Mouse (Mus musculus) myocyte (in vitro differentiated cells): ENCODE results near the gene Gsdma. TPM values are rescaled to one million over a fixed set of nuclear protein-coding genes. Genes with fewer than 3 reads are reported as not detected.

Experiments
- H3K27me3 ChIP-seq: one replicate; pipeline ENCODE4 v1.6.1; 2011; ENCODE audit not compliant: control insufficient read depth, insufficient read depth, insufficient read length
- H3K36me3 ChIP-seq: one replicate; pipeline ENCODE4 v1.6.1; 2011; ENCODE audit not compliant: control insufficient read depth, insufficient read depth
- H3K4me2 ChIP-seq: one replicate; pipeline ENCODE4 v1.6.1; 2011; ENCODE audit warnings: low read depth, control low read depth
- H3K4me3 ChIP-seq: one replicate; pipeline ENCODE4 v1.5.1; 2011; ENCODE audit warnings: mild to moderate bottlenecking, control low read depth, moderate library complexity
- H3K79me2 ChIP-seq: one replicate; pipeline ENCODE4 v1.6.1; 2011; ENCODE audit not compliant: control insufficient read depth, insufficient read depth
- H3ac ChIP-seq: one replicate; pipeline ENCODE4 v1.6.1; 2011; ENCODE audit not compliant: control insufficient read depth, insufficient read length
- E2F4 ChIP-seq: IDR thresholded peaks from one replicate; pipeline ENCODE4 v1.6.1; 2011; ENCODE audit warnings: mild to moderate bottlenecking, control low read depth, moderate library complexity; ENCODE audit not compliant: insufficient read depth
- POLR2AphosphoS2 ChIP-seq: IDR thresholded peaks from one replicate; pipeline ENCODE4 v1.6.1; 2011; ENCODE audit warnings: low read depth, control low read depth; ENCODE audit not compliant: insufficient read length
- REST ChIP-seq: IDR thresholded peaks from one replicate; pipeline ENCODE4 v1.6.1; 2011; ENCODE audit warnings: mild to moderate bottlenecking, control low read depth, moderate library complexity; ENCODE audit not compliant: insufficient read depth, insufficient read length
- polyA plus RNA-seq: library from polyadenylated mRNA; unstranded; fragments of >200 nt; fragmentation: generic; extraction: Trizol; gene quantifications from one replicate; pipeline ENCODE4 v1.2.1, GENCODE M21; 2012; ENCODE audit warnings: missing spikeins

Gene Gsdma
- polyA plus RNA-seq, 1 experiment, result 0.04 TPM

- peaks cover 10% of the 10 kb centered on the region for H3K36me3 ChIP-seq
- TF ChIP-seq E2F4 (no peak), POLR2AphosphoS2 (no peak), REST (no peak)
- H3K4me3 ChIP-seq, result no peak overlapping the region
- peaks cover 7% of the 10 kb centered on the region for H3K79me2 ChIP-seq
- H3ac ChIP-seq, result no peak overlapping the region
- H3K27me3 ChIP-seq, result no peaks in the 10 kb centered on the region
- H3K4me2 ChIP-seq, result no peak overlapping the region
These were observed 61.9 kb downstream of the Gsdma start for GRCm38 (mm10) chr11:98725926-98726506.

Other genes starting within 250 kb of the Gsdma start
- gene Mien1, start 225.4 kb upstream of the Gsdma start, polyA plus RNA-seq, result 112 TPM
- not detected for gene Grb7, start 218.0 kb upstream of the Gsdma start, polyA plus RNA-seq
- gene Ikzf3, start 118.3 kb upstream of the Gsdma start, polyA plus RNA-seq, result not detected
- not detected for gene Zpbp2, start 113.3 kb upstream of the Gsdma start, polyA plus RNA-seq
- gene Ormdl3, start 77.0 kb upstream of the Gsdma start, polyA plus RNA-seq, result 43.5 TPM
- not detected for gene Lrrc3c, start 66.1 kb upstream of the Gsdma start, polyA plus RNA-seq
- 0.44 TPM for gene Gm12355, start 38.7 kb upstream of the Gsdma start, polyA plus RNA-seq
- gene Gsdma3, start 38.0 kb upstream of the Gsdma start, polyA plus RNA-seq, result not detected
- not detected for gene Gsdma2, start 17.6 kb upstream of the Gsdma start, polyA plus RNA-seq
- 250 TPM for gene Psmd3, start 18.2 kb downstream of the Gsdma start, polyA plus RNA-seq
- gene Csf3, start 36.9 kb downstream of the Gsdma start, polyA plus RNA-seq, result not detected
- gene Med24, start 65.1 kb downstream of the Gsdma start, polyA plus RNA-seq, result 32.5 TPM
- 68.9 TPM for gene Thra, start 76.3 kb downstream of the Gsdma start, polyA plus RNA-seq
- 49.1 TPM for gene Nr1d1, start 111.0 kb downstream of the Gsdma start, polyA plus RNA-seq
- 35.6 TPM for gene Msl1, start 131.2 kb downstream of the Gsdma start, polyA plus RNA-seq
- gene Casc3, start 140.6 kb downstream of the Gsdma start, polyA plus RNA-seq, result 22.1 TPM
- gene Rapgefl1, start 172.4 kb downstream of the Gsdma start, polyA plus RNA-seq, result 3.5 TPM
- 5.3 TPM for gene Wipf2, start 199.3 kb downstream of the Gsdma start, polyA plus RNA-seq
- 2.6 TPM for gene Cdc6, start 243.4 kb downstream of the Gsdma start, polyA plus RNA-seq